Mouse (Mus musculus): ENCODE measurements around the gene Itsn2.
A peak's percentile ranks its signal among the peaks of the same experiment; 100 is the strongest.
"Not testable (repeated sequence)": the region's sequence is repeated elsewhere in the genome, so short reads cannot be mapped to it uniquely, and the experiment has no call there.

Itsn2 gene

GRCm38 (mm10) chr12:4592541-4593165 is at the start of gene Itsn2, which contains the start of gene Gm3625:
Itsn2 (plus strand) TSS chr12:4592638.
Gm3625 (minus strand) TSS chr12:4592927.
- peak; percentile 74 for DNase-seq

DNA sequence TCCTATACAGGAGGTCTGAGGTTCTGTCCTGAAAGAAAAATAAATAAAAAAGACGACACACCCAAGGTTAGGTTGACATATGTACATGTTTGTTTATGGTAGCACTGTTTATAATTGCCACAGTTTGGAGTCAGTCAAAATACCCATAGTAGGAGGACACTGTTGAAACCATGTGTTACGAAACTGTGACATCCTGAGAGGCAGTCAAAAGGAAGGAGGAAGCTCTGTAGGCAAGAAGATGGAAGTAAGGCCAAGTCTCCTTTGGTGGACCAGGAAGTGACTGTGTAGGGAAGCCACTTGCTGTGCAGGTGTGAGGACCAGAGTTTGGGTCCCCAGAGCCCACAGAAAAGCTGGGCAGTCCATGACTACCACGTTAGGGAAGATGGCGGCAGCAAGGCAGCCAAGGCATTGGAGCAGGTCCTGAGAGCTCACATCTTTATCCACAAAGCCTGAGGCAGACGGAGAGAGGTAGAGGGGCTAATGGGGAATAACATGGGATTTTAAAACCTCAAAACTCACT is 48.0 kb upstream of the Itsn2 start:
- no peak for DNase-seq

DNA sequence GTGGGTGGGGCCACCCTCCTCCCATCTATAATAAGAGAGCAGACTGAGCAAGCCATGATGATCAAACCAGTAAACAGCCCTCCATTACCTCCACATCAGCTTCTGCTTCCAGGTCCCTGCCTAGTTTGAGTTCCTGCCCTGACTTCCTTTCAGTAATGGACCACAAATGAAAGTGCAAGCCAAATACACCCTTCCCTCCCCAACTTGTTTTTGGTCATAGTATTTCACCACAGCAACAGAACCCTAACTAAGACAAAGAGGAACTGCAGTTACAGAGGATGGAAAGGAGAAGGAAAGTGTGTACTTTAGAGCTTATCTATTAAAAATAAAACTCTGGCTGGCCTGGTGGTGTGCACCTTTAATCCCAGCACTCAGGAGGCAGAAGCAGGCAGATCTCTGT is 47.0 kb upstream of the Itsn2 start:
- DNase-seq = no peak

DNA sequence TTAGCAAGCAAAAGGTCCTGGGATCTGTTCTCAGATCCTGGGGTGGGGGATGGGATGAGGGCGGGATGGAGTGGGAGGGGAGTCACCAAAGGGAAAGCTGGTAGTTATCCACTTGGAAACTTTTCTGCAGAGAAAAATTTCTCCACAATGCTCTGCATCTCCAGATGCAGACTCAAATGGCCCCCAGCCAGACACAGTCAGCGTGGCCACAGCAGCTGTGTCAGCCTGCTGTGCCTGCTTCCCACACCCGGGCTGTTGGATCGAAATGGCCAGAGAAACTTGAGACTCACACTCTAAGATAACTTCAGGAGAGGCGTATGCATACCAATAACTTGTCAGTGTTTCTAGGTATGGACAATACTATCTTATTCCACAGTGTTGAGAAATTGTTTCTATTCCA is 45.9 kb upstream of the Itsn2 start:
- DNase-seq = peak; percentile 9

GRCm38 (mm10) chr12:4547557-4547956 is 44.9 kb upstream of the Itsn2 start:
- peak; percentile 7 for DNase-seq

DNA sequence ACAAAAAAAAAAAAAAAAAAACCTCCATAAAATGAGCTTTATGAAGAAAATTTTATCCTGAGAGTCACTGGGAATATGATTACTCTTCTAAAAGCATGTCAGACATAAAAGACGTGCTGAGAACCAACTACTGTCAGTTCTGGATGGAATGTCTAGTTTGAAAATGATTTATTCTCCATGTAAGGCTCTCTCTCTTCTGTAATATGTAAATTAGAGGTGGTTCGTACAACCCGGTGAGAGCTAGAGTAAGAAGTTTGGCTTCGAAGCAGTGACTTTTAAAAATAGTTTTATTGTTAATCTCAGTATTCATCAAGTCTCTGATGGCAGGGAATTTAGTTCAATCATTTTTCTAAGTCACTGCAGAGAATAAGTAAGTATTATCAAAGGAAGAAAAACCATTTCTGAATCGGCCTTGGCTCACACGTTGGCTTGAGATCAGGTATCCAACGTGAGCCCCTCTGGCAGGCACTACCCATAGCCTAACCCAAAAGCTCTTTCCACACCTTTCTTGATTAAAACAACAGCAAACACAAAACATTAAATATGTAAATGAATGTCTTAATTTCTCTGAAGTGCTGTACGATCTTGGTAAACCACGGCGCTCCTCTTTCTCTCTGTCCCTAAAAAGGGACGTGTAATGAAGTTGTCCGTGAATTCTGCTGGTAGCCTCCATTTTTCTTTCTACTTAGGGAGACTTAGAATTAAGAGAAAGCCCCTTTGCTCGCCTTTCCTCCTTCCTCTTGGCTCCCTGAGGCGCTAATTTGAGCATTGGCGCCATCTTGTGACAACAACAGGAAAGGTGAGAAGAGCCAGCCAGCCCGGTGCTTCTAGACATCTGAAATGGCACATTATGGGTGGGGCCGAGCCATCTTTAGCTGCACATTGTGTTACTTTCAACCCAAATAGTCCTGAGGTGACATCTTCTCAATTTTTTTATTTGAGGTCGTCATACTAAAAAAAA is 44.1 kb upstream of the Itsn2 start:
- peak; percentile 75 for DNase-seq

DNA sequence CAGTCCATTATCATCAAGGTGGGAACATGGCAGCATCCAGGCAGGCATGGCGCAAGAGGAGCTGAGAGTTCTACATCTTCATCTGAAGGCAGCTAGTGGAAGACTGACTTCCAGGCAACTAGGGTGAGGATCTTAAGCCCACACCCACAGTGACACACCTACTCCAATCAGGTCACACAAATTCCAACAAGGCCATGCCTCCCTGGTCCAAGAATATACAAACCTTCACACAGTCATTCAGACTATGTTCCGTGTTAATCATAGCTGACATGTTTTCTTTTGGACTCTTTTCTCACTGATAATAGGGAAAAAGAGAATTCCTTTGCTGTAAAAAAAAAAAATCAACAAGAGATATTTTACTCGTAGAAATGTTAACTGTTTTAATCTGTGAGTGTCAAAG is 38.7 kb upstream of the Itsn2 start:
- not testable (repeated sequence) for DNase-seq

DNA sequence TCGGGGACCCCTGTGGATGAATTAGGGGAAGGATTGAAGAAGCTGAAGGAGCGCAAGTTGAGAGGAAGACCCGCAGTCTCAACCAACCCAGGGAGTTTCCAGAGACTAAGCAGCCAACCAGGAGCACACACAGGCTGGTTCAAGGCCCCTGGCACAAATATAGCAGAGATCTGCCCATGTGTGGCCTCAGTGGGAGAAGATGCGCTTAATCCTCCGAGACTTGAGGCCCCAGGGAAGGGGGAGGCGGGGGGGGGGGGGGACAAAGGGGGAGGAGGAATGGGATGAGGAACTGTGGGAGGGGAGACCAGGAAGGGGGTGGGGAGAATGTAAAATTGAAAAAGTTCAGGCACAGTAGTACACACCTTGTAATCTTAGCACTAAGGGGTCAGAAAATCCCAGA is 37.0 kb upstream of the Itsn2 start:
- DNase-seq = no peak

DNA sequence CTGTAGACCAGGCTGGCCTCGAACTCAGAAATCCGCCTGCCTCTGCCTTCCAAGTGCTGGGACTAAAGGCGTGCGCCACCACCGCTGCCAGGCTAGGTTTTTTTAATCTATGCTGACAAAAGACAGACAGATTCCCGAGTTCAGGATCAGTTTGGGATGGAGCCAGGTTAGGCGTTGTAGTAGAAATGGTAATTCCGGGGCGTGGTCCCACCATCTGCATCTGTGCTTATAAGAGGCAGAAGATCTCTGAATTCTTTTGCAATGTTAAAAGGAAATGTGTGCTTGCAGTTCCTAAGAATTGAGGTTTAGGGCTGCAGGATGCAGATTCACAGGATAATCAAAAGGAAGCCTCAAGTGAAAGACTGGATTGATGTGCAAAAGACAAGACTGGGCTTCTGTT is 35.5 kb upstream of the Itsn2 start:
- no peak for DNase-seq

DNA sequence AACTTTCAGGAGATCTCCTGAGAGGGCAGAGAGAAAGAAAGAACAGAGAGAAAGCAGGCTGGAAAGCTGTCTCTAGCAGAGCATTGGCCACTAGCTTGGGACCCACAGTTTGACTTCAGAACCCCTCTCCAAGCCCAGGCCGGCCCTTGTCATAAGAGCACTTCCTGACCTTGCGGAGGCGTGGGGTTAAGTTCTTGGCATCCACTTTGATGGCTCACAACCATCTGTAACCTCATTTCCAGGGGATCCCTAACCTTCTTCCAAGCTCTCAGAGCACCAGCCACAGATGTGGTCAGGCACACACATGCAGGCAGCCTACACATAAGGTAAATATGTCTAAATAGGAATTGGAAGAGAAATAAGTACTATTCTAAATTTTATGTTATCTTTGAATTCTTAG is 35.0 kb upstream of the Itsn2 start:
- no peak for DNase-seq

DNA sequence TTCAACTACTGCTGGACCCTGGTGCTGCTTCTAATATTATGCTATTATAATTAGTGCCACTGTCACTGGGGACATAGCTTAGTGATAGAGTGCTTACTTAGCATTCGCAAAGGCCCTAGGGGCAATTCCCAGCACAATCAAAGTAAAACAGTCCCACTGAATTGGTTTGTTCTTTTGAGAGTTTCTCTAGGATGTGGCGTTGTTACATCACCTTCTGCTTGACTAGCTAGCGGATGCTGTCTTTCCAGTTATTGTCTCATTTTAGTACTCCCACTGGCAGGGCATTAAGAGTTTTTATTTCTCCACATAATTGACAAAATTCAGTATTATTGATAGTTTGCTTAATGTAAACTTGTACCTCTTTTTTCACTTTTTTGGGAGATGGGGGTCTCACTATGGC is 34.4 kb upstream of the Itsn2 start:
- no peak for DNase-seq

DNA sequence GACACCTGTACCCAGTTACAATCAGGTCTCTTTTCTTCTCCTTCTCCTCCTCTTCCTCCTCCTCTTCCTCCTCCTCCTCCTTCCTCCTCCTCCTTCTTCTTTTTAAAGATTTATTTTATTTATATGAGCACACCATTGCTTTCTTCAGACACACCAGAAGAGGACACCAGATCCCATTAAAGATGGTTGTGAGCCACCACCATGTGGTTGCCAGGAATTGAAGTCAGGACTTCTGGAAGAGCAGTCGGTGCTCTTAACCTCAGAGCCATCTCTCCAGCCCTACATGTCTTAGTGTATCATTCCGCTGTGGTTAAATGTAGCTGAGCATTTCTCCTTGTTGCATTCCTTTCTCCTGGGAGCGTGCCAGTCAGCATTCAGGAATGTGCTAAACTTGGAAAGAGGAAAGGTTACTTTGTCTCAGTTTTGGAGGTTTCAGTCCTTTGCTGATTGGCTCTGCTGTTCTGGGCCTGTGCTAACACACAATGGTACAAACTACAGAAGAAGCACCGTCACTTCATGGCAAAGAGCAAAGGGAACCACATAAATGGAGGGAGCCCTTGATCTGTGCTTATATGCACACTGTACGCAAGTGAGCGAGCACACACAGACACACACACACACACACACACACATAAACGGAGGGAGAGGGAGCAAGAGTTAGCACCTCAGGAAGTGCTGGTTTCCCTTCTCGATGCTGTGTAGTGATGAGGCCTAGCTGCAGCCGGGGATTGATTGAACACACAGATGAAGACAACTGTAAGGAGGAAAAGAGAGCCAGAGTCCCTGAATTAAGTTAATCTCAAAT is 33.8 kb upstream of the Itsn2 start:
- no peak for DNase-seq

DNA sequence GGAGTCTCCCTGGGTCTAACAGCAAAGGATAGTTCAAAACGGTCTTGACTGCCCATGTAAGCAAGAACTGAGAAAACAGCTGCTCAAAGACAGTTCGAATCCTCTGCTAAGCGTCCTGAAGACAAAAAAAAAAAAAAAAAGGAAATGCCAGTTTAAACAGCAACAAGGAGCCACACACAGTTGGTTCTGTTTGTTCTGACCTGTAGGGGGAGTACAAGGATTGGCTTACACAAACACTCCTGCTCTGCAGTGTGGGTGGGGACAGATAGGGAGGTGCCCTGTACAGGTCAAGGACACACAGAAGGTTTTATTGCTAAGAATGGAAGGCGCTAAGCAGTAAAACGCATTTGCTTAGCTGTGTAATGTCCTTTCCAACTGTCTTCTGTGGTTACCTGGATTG is 20.6 kb upstream of the Itsn2 start:
- DNase-seq = no peak

- DNase-seq = no peak
Observed at GRCm38 (mm10) chr12:4574065-4574464, 18.4 kb upstream of the Itsn2 start.

GRCm38 (mm10) chr12:4582326-4582725 is 10.1 kb upstream of the Itsn2 start:
- DNase-seq = no peak

- no peak for DNase-seq
Observed at GRCm38 (mm10) chr12:4587846-4588245, 4.6 kb upstream of the Itsn2 start.

- peak; percentile 14 for DNase-seq
Observed at GRCm38 (mm10) chr12:4588603-4589002, 3.8 kb upstream of the Itsn2 start.

- no peak for DNase-seq
Observed at GRCm38 (mm10) chr12:4592025-4592424, 413 bp upstream of the Itsn2 start.

DNA sequence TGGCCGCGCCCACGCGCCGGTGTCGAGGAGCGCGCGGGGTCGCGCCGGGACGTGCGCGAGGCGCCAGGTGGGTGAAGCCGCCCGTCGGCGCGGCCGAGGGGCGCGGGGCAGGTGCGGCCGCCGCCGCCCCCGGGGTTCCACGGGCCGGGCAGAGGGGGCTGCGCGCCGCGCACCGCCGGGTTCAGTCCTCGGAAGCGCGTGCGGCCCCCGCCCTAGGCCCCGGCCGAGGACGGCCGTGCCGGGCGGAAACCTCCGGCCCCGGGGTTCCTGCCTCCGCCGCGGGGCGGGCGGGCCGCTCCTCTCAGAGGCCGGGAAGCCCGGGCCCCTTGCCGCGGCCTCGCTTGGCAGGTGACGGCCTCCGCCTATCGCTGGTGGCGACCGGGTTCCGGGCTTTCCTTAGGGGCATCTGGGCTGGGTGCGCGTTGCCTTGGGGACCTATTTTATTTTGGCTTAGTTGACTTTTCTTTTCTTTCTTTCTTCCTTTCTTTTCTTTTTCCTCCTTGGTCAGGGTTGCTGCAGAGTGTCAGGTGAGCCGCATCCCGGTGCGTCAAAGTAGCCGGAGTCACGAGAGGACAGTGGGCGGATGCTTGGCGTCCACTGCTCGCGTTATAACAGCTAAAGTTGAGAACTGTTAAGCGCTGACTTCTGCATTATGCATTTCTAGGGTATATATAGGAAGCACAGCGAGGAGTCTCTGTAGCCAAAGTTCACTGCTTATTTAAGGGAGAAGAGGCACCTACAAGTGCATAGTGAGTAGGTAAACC is 910 bp downstream of the Itsn2 start:
- peak; percentile 38 for DNase-seq

- no peak for DNase-seq
Observed at GRCm38 (mm10) chr12:4593930-4594391, 1.5 kb downstream of the Itsn2 start.

DNA sequence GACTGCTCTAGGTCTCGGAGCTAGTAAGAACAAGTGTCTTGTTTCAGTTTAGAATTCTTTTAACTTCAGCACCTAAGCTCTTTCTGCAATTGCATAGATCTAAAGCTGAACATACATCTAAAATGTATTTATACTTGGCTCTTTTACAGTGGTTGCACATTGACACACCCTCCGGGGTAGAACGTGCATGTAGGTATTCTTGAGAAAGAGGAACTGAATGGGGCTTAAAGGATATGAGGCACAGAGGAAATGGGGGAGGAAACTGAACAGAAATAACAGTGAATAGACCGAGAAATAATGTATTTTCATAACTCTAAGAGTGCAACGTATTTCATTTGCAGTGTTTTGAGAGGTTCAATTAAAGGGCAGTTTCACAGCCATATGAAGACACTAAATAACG is 2.6 kb downstream of the Itsn2 start:
- DNase-seq = no peak

Measured in right cerebral cortex, postnatal 4 days (tissue).